Mouse (Mus musculus) embryo, embryonic 9.5 days (tissue): ENCODE data around the gene Gm34302.
"Not testable (repeated sequence)": the region's sequence is repeated elsewhere in the genome, so short reads cannot be mapped to it uniquely, and the experiment has no call there.

Experiments used
- DNase-seq: peaks from one replicate; pipeline ENCODE4 v3.0.0-alpha.2; 2017; ENCODE audit errors: extremely low spot score

Gene Gm34302

DNA sequence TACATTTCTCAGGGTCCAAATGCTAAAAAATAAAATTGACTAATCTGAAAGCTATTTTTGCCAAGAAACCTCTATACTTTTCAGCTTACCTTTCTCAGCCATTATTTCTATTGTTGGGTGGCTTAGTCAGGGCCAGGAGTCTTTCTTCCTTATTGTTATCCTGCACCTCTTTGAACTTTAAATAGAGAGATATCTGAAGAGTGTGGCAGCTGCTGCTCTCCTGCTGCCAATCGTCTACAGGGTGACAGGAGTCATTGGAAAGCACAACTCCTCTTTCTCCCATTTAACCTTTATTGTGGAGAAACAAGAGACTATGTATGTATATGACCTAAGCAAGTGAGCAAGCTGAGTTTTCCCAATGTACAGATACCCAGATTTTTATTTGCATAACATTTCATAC, at the start of gene Gm34302:
Gm34302 (minus strand) TSS at position 154 of the 400 bp plus-strand sequence.
- no peak for DNase-seq

DNA sequence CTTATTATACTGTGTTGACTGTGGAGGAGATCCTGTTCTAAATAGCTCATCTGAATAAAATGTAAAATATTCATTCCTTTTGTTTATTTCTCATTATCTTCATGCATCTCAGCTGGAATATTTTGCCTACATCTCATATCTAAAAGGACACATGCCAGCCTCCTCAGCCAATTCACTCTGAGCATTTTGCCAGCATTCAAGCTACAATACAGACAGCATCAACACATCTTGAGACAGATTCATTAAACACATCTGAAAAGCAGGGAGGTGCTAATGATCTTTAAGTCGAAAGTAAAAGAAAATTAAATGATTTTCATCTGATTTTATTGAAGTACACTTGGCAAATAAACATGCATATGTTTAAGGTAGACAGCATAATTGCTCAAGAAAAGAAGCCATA, 48.2 kb upstream of the Gm34302 start:
- no peak for DNase-seq

DNA sequence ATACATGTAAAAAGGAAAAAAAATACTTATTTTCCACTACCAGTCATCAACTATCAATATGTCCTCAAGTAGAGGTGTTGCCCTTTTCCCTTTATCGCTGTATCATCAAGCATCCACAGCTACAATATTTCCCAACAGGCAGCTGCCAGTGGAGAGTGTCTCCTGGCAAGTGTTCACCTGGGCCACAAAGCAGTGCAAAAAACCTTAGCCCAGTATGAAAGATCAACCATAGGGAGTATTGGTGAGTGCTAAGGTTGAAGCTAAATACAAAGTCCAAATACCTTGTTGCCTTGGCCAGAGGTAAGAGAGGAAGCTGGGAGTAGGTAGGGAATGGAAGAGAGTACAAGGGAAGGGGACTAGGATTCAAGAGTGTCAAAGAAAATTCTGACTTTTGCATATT, 34.0 kb upstream of the Gm34302 start:
- no peak for DNase-seq

DNA sequence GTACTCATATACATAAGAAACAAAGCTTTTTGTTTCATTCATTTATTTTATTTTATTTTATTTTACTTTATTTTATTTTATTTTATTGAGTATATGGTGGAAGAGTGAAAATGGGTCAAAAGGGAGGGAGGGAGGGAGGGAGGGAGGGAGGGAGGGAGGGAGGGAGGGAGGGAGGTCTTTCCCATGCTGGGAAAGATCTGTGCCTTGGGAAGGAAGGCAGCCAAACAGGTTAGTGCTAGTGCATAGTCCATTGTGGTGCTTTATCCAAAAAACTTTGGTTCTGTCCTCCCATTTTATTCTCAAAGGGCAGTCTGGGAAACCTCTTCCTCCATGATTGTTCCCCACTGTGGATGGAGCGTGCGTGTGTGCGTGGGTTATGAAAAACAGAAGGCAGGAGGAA, 32.6 kb upstream of the Gm34302 start:
- DNase-seq = not testable (repeated sequence)

DNA sequence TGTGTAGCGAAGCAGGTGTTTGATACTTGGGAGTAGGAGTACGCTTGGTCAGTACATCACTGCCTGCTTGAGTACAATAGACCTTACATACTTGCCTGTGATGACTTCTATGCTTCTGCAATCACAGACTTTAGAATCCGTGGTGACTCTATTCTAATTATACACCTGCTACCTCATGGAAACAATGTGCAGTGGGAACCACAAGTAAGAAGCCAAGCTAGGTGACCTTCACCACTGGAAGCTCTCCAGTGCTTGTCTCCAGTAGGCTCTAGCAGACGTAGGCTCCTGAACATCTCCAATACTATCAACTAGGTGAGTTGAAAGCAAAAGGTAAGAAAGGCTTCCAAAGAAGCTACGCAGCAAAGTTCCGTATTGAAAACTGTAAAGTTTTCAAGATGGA, 27.6 kb upstream of the Gm34302 start:
- no peak for DNase-seq

DNA sequence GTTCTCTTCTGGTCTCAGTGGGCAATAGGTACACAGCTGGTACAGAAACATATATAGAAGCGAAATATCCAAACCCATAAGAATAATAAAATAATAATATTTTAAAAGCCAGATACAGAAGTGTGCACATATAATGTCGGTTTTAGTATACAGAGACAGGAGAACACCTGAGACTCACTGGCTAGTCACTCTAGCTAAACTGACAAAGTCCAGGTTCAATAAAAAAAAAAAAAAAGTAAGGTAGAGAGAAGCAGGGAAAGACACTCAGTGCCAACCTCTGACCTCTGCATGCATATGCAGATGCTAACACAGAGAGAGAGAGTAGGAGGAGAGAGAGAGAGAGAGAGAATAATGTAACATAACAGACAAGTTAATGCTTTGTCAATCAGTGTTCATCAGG, 25.8 kb upstream of the Gm34302 start:
- no peak for DNase-seq

DNA sequence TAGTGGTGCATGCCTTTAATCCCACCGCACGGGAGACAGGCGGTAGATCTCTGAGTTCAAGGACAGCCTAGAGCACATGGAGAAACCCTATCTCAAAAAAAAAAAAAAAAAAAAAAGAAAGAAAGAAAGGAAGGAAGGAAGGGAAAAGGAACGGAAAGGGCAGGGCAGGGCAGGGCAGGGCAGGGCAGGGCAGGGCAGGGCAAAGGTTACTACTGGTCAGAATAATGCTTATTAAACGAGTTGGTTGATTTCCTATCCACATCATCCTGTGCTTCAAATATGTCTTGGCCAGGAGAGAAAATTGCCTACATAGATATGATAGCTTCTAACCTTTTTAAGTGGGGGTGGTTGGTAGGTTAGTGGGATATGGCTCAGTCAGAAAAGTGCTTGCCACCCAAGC, 25.2 kb upstream of the Gm34302 start:
- DNase-seq = no peak

DNA sequence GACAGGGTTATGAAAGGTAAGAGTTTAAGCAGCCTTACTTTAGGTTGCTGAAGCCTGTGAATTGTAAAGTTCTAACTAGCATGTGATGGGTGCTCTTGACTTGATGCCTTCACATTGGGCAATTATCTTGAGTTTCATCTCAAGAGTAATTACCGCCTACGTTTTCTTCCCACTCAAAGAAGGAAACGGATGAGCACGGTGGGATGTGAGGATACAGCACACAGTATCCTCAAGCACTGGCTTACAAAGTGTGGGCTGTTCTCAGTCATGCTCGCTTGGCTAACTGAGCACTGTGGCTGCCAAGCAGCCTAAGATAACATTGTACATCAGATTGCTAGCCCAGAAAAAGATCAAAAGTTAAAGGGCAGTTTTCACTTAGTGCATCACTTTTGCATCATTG, 20.8 kb upstream of the Gm34302 start:
- no peak for DNase-seq

DNA sequence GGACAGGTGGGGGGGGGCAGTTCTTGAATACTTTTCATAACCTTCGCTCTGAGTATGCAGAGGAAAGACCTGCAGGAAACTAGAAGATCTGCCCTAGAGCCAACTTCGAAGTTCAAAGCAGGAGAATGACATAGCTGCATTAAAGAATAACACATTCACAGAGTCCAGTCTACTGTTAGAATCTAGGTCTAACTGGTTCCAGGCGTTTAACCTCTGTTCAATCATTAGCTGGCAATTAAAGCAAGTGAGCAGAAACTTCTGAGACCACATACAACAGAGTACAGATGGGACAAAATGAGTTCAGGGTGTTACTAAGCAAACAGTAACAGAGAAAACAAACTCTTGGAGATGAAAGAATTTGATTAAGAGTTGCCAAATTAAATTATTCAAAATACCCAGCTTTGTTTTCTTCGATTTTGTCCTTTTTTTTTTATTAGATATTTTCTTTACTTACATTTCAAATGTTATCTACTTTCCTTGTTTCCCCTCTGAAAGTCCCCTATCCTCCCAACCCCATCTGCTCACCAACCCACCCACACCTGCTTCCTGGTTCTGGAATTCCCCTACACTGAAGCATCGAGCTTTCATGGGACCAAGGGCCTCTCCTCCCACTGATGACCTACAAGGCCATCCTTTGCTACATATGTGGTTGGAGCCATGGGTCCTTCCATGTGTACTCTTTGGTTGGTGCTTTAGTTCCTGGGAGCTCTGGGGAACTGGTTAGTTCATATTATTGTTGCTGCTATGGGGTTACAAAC, 11.1 kb upstream of the Gm34302 start:
- no peak for DNase-seq

DNA sequence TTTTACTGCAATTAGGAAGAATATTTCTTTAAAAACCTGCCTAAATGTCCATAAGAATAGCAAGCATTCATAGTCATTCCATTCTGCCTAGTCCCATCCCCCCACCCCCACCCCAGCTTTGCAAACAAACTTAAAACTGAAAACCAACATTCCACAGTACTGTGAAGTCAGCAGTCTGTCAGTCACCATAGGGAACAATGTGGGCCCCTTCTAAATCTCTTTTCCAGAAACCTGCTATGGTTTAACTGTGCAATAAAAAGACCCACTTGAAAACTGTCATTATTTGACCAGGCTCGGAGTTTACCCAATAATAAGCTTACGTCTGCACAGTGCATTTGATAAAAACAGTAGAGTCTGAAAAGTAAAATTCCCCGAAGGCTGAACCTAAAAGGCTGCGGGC, 9.9 kb upstream of the Gm34302 start:
- DNase-seq = peak; percentile 10

DNA sequence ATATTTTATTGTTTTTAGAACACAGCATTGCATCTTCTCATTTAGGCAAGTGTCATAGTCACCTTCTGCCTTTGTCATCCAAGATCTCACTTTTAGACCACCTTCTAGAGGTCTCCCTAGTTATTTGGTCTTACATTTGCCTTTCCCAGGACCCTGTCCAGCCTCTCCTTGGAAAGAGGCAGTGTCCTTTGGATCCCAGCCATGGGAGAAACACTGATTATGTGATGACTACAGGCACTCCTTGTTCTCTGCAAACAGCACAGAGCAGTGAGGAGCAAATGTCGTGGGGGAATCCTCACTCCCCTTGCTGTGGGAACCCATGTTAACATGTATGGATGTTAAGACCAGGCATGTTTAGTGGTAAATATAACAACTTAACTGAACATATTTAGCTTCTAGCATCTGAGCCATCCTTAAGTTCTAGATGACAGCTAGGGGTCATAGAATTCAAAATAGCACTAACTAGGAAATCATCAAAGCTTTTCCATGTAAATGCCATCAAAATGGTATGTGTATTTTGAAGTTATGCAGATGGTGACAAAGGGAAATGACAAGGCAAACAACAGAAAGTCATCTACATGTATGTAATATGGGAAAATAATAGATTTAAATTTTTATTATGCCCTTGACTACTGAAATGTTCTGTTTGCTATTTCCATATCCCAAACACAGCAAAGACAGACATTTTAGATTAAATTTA, 43.1 kb downstream of the Gm34302 start:
- DNase-seq = no peak

DNA sequence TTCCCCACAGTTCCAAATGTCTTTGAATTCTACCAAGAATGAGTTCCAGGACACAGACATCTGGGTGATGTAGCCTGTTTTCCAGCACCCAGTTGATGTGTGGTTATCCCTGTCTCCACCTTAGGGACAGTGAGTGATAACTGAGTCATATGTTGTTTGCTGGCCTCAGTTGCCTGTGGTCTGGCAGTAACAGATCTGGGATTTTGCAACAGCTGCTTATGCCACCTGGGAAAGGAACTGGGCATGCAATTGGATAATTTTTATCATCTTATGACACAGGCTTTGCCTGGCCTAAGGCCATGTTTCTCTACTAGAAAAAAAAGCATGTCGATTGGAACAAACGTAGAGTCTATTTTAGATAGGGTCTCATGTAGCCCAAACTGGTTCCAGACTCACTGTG, 43.9 kb downstream of the Gm34302 start:
- no peak for DNase-seq

DNA sequence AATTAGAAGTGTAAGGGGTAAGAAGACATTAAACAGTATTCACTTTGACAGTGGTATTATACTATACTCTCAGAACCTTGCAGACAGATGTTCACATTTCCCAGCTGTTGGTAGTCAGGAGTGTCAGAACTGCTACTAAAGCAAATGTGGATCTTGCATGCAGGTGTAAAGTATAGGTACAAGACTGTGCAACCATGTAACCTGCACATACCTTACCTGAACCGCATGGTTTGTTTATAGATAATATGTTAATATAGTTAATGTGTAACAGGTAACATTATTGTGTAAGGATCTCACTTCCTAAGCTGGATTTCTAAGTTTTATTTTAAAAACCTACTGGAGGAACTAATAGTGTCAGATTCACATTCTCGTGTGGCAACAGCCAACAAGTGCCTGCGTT, 44.8 kb downstream of the Gm34302 start:
- DNase-seq = no peak
